Mouse (Mus musculus) ovary, postnatal 14 days (tissue): ENCODE data around the gene Klra1.
"Not testable (repeated sequence)": the region's sequence is repeated elsewhere in the genome, so short reads cannot be mapped to it uniquely, and the experiment has no call there.

ENCODE experiments used
- DNase-seq: peaks from one replicate; pipeline ENCODE4 v3.0.0; 2022; ENCODE audit warnings: low spot score

The Klra1 gene

GRCm38 (mm10) chr6:130386750-130387149 lies at the start of gene Klra1:
Klra1 (minus strand) TSS chr6:130386874.
- DNase-seq, result no peak

GRCm38 (mm10) chr6:130429511-130429910 lies 42.8 kb upstream of the Klra1 start:
- no peak for DNase-seq

- DNase-seq, result no peak
These were observed 32.5 kb upstream of the Klra1 start for GRCm38 (mm10) chr6:130419158-130419557.

- no peak for DNase-seq
These were observed 18.2 kb upstream of the Klra1 start for GRCm38 (mm10) chr6:130404882-130405281.

- no peak for DNase-seq
These were observed 871 bp downstream of the Klra1 start for GRCm38 (mm10) chr6:130385803-130386202.

GRCm38 (mm10) chr6:130382375-130382774 lies 4.3 kb downstream of the Klra1 start:
- no peak for DNase-seq

- DNase-seq, result not testable (repeated sequence)
These were observed 41.3 kb downstream of the Klra1 start for GRCm38 (mm10) chr6:130345381-130345780.

- DNase-seq, result not testable (repeated sequence)
These were observed 44.7 kb downstream of the Klra1 start for GRCm38 (mm10) chr6:130341973-130342372.

- no peak for DNase-seq
These were observed 49.3 kb downstream of the Klra1 start, which contains the start of gene Klra3 for GRCm38 (mm10) chr6:130337411-130337810. Klra3 (minus strand) TSS chr6:130337574.
